Mouse (Mus musculus): Measurements from ENCODE around the gene Zfp385a. TPM values are rescaled to one million over a fixed set of nuclear protein-coding genes. Genes with fewer than 3 reads are reported as not detected.
"Not testable (repeated sequence)": the region's sequence is repeated elsewhere in the genome, so short reads cannot be mapped to it uniquely, and the experiment has no call there.

The Zfp385a gene
- total RNA-seq, 4 experiments from 2014 or later: 6.7 to 9.5 (median 8.8) TPM

- DNase-seq (ENCODE audit: low spot score): no peak
These were observed 49.0 kb downstream of the Zfp385a start for GRCm38 (mm10) chr15:103290843-103291242.

- no peak for DNase-seq (ENCODE audit: low spot score)
These were observed 49.5 kb downstream of the Zfp385a start for GRCm38 (mm10) chr15:103290417-103290816.

- DNase-seq (ENCODE audit: low spot score): no peak
These were observed 50.3 kb downstream of the Zfp385a start for GRCm38 (mm10) chr15:103289600-103289999.

- DNase-seq (ENCODE audit: low spot score): peak; percentile 60
These were observed 54.0 kb downstream of the Zfp385a start for GRCm38 (mm10) chr15:103285778-103286417.

GRCm38 (mm10) chr15:103284647-103285046 lies 55.2 kb downstream of the Zfp385a start:
- no peak for DNase-seq (ENCODE audit: low spot score)

GRCm38 (mm10) chr15:103284066-103284465 lies 55.8 kb downstream of the Zfp385a start:
- no peak for DNase-seq (ENCODE audit: low spot score)

GRCm38 (mm10) chr15:103281465-103282205 lies 58.3 kb downstream of the Zfp385a start:
- no peak for DNase-seq (ENCODE audit: low spot score)

GRCm38 (mm10) chr15:103280817-103281464 lies 59.0 kb downstream of the Zfp385a start:
- DNase-seq (ENCODE audit: low spot score): no peak

GRCm38 (mm10) chr15:103279750-103280149 lies 60.1 kb downstream of the Zfp385a start:
- DNase-seq (ENCODE audit: low spot score): no peak

- no peak for DNase-seq (ENCODE audit: low spot score)
These were observed 61.9 kb downstream of the Zfp385a start for GRCm38 (mm10) chr15:103277949-103278348.

GRCm38 (mm10) chr15:103275943-103276342 lies 64.0 kb downstream of the Zfp385a start:
- DNase-seq (ENCODE audit: low spot score): not testable (repeated sequence)

GRCm38 (mm10) chr15:103272419-103273279 lies 67.2 kb downstream of the Zfp385a start, which contains the start of gene Copz1:
TSS of gene Copz1 (plus strand) at chr15:103272714.
- peak; percentile 98 for DNase-seq (ENCODE audit: low spot score)

- no peak for DNase-seq (ENCODE audit: low spot score)
These were observed 71.0 kb downstream of the Zfp385a start for GRCm38 (mm10) chr15:103268903-103269302.

- no peak for DNase-seq (ENCODE audit: low spot score)
These were observed 75.1 kb downstream of the Zfp385a start for GRCm38 (mm10) chr15:103264794-103265193.

Small RNAs within 50 kb of the gene (microRNA-seq; reads per million reads assigned to microRNA genes)
- gene Mir148b (86.8 reads per million, percentile 57 among the genes with 10 or more reads in this experiment), gene Mir6963 (not detected)

Other genes with a start within 250 kb of the Zfp385a start
- 10 to 100 TPM; 10.4 to 16.8 (median 15.2) TPM for gene Smug1, start 173.0 kb downstream of the Zfp385a start, total RNA-seq (2022)
- 10 to 100 TPM; 52.4 to 59.1 (median 57.0) TPM for gene Cbx5, start 100.3 kb downstream of the Zfp385a start, total RNA-seq (2022)
- 100 to 1,000 TPM; 134 to 164 (median 150) TPM for gene Hnrnpa1, start 99.7 kb downstream of the Zfp385a start, total RNA-seq (2022)
- 1 to 10 TPM in 2 of 4 experiments, under 1 TPM in 2; 0.31 to 2.6 (median 0.88) TPM for gene Nfe2, start 81.7 kb downstream of the Zfp385a start, total RNA-seq (2022)
- 10 to 100 TPM; 48.9 to 55.0 (median 49.4) TPM for gene Copz1, start 67.4 kb downstream of the Zfp385a start, total RNA-seq (2022)
- not detected for gene Gpr84, start 29.5 kb downstream of the Zfp385a start, total RNA-seq (2022)
- gene Itga5, start 26.7 kb upstream of the Zfp385a start, total RNA-seq (2022): 10 to 100 TPM; 27.8 to 40.2 (median 33.7) TPM
- gene Gtsf1, start 90.4 kb upstream of the Zfp385a start, total RNA-seq (2022): under 1 TPM in 2 of 4 experiments, not detected in 2; 0.37 to 0.54 TPM
- not detected for gene Gtsf2, start 108.4 kb upstream of the Zfp385a start, total RNA-seq (2022)
- 1 to 10 TPM; 2.6 to 5.4 (median 3.1) TPM for gene Nckap1l, start 113.7 kb upstream of the Zfp385a start, total RNA-seq (2022)
- 1 to 10 TPM in 3 of 4 experiments, under 1 TPM in 1; 0.79 to 2.5 (median 1.2) TPM for gene Pde1b, start 162.9 kb upstream of the Zfp385a start, total RNA-seq (2022)
- 10 to 100 TPM in 2 of 4 experiments, 1 to 10 TPM in 2; 8.7 to 15.2 (median 12.4) TPM for gene Ppp1r1a, start 197.9 kb upstream of the Zfp385a start, total RNA-seq (2022)
- not detected for gene Glycam1, start 225.0 kb upstream of the Zfp385a start, total RNA-seq (2022)

Measured in heart, adult 8-10 months (tissue).